Mouse (Mus musculus): ENCODE data around the gene Slc25a45. TPM values are rescaled to one million over a fixed set of nuclear protein-coding genes. Genes with fewer than 3 reads are reported as not detected.
"Not testable (repeated sequence)": the region's sequence is repeated elsewhere in the genome, so short reads cannot be mapped to it uniquely, and the experiment has no call there.

Gene Slc25a45
- total and polyA plus RNA-seq, 2 experiments from 2014 or later, result 2.2 to 2.9 TPM

DNA sequence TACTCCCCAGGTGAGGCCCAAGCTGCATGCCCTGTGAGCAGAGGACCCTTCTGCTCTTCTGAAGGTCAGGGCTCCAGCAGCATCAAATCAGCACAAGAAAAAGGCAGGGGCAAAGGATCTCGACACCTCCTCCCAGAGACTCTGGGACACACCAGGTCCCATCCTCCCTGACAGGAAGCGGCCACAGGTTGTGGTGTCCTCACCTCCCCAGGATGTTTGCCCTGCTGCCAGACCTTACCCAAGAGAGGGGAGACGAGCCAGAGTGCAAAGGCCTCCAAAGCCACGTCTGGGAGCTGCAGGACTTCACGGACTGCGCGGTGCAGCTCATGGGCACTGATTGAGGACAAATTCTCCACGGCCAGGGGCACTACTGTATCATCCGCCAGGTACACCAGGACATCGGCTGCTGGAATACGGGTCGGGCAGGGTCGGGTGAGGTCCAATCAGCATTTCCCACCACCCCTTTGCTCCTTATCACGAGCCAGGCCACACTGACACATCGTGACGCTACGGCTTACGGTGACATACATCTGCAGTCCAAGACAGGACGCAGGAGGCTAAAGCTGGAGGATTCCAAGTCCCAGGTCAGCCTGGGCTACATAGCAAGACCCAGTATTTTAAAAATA, 4.6 kb upstream of the Slc25a45 start:
- 92% methylated on average over 19 of the region's 19 CpGs for WGBS
- Histone ChIP-seq H3K27me3 (ENCODE audit: insufficient read depth, low read length) (no peaks in the 10 kb centered on the region), H3K9me3 (ENCODE audit: low read length) (no peaks in the 10 kb centered on the region), H3K27ac (ENCODE audit: low read depth, low read length) (no peak overlapping the region), H3K9ac (no peak overlapping the region), H3K36me3 (ENCODE audit: insufficient read depth) (peaks cover 11% of the 10 kb centered on the region; the same call in 1 of the 2 replicates), H3K4me2 (ENCODE audit: low read depth) (no peak overlapping the region), H3K4me3 (ENCODE audit: low read depth, low read length) (no peak overlapping the region), H3K4me1 (ENCODE audit: insufficient read depth) (peaks cover 12% of the 10 kb centered on the region; the same call in 1 of the 2 replicates)
- DNase-seq, result no peak
- no peak for ATAC-seq
- TF ChIP-seq CTCF (IDR thresholded peaks at IDR 0.05; ENCODE audit: low read depth), result no peak

DNA sequence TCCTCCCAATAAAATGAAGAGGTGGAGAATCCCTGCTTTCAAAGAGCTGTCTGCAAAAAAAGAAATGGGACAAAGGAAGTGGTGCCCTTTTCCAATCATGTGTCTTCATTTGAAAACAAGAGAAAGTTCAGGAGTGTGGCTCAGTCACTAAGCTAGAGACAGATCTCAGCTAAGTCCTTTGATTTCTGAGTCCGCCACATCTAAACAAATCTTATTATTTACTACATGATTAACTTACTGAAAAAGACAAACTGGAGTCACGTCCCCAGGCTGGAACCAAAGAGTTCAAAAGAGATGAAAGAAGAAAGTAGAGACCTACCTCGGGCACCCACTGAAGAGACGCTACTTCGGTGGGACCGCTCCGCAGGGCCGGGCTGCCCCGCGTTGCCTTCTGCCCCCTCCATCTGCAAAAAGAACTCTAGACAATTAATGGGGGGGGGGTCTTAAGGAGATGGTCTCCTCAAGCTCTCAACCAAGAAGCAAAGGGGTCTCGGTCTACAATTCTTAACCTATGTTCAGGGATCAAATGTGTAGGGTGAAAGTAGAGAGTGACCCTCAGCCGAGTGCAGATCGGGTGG, 3.1 kb upstream of the Slc25a45 start:
- peak overlapping the region; percentile 63 for H3K9ac ChIP-seq
- peak overlapping the region; percentile 67 for H3K4me3 ChIP-seq (ENCODE audit: low read depth, low read length)
- 0 out of 2 replicates have a peak, but pooled peaks cover 1% of the 10 kb centered on the region for H3K36me3 ChIP-seq (ENCODE audit: insufficient read depth)
- DNase-seq (no peak), ATAC-seq (no peak)
- H3K4me2 ChIP-seq (ENCODE audit: low read depth), result peak overlapping the region; percentile 84
- no peak for TF ChIP-seq CTCF (IDR thresholded peaks at IDR 0.05; ENCODE audit: low read depth)
- H3K9me3 ChIP-seq (ENCODE audit: low read length), result no peaks in the 10 kb centered on the region
- no peak overlapping the region for H3K27ac ChIP-seq (ENCODE audit: low read depth, low read length)
- WGBS, result 5% methylated on average over 13 of the region's 13 CpGs
- H3K4me1 ChIP-seq (ENCODE audit: insufficient read depth), result peaks cover 12% of the 10 kb centered on the region; the same call in 1 of the 2 replicates
- no peaks in the 10 kb centered on the region for H3K27me3 ChIP-seq (ENCODE audit: insufficient read depth, low read length)

DNA sequence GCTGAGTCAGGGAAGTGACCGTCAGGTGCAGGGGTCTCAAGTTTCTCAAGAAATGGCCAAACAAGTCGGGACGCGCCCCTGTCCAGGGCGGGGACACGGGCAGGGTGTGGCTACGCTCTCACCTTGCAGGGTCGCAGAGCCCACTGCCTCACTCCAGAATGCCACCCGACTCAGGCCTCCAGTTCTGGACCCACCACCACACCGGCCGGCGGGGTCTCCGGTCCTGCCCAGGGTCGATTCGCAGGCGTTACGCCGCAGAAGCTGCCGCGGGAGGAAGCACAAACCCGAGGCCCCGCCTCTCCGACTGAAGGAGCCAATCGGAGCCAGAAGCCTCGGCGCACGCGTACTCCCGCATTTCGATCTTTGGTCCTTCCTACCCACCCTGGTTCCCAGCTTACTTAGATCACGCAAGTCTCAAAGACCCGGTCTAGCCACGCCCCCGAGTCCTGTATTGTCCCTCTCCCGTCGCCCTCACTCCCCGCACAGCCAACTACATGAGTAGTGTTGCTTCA, 2.6 kb upstream of the Slc25a45 start, which contains the start of gene Frmd8:
TSS of gene Frmd8 (minus strand) at position 306 of the 512 bp plus-strand sequence.
- H3K9me3 ChIP-seq (ENCODE audit: low read length), result no peaks in the 10 kb centered on the region
- no peak for TF ChIP-seq CTCF (IDR thresholded peaks at IDR 0.05; ENCODE audit: low read depth)
- H3K36me3 ChIP-seq (ENCODE audit: insufficient read depth), result no peaks in the 10 kb centered on the region
- under 1% methylated on average over 37 of the region's 37 CpGs for WGBS
- H3K27me3 ChIP-seq (ENCODE audit: insufficient read depth, low read length), result no peaks in the 10 kb centered on the region
- peak within 1 kb of the TSS; percentile 67 for H3K4me3 ChIP-seq (ENCODE audit: low read depth, low read length)
- H3K4me1 ChIP-seq (ENCODE audit: insufficient read depth), result peaks cover 12% of the 10 kb centered on the region; the same call in 1 of the 2 replicates
- peak within 1 kb of the TSS; percentile 62 for H3K27ac ChIP-seq (ENCODE audit: low read depth, low read length)
- peak within 1 kb of the TSS; percentile 84 for H3K4me2 ChIP-seq (ENCODE audit: low read depth)
- ATAC-seq (peak; percentile 97), DNase-seq (peak; percentile 97)
- H3K9ac ChIP-seq, result peak within 1 kb of the TSS; percentile 63

DNA sequence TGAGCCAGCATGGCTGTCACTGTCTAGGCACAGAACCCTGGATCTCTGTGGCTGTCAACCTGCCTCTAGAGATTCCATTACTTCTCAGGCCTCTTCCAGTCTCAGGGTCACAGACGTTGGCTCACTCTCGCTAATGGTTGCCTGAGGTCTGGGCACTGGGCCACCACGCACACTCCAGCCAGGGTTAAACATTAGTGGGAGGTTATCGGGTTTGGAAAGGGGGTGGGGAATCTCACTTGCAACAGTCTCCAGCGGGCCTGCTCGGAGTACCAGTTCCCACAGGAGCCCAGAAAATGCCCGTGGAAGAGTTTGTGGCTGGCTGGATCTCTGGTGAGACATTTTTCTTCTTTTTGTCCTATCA, 734 bp downstream of the Slc25a45 start:
- DNase-seq, result no peak
- Histone ChIP-seq H3K27me3 (ENCODE audit: insufficient read depth, low read length) (no peaks in the 10 kb centered on the region), H3K9ac (no peak overlapping the region), H3K36me3 (ENCODE audit: insufficient read depth) (no peaks in the 10 kb centered on the region), H3K27ac (ENCODE audit: low read depth, low read length) (no peak overlapping the region), H3K4me3 (ENCODE audit: low read depth, low read length) (no peak overlapping the region), H3K9me3 (ENCODE audit: low read length) (no peaks in the 10 kb centered on the region), H3K4me2 (ENCODE audit: low read depth) (no peak overlapping the region), H3K4me1 (ENCODE audit: insufficient read depth) (peaks cover 12% of the 10 kb centered on the region; the same call in 1 of the 2 replicates)
- no peak for ATAC-seq
- WGBS, result 67% methylated on average over 7 of the region's 7 CpGs
- no peak for TF ChIP-seq CTCF (IDR thresholded peaks at IDR 0.05; ENCODE audit: low read depth)

DNA sequence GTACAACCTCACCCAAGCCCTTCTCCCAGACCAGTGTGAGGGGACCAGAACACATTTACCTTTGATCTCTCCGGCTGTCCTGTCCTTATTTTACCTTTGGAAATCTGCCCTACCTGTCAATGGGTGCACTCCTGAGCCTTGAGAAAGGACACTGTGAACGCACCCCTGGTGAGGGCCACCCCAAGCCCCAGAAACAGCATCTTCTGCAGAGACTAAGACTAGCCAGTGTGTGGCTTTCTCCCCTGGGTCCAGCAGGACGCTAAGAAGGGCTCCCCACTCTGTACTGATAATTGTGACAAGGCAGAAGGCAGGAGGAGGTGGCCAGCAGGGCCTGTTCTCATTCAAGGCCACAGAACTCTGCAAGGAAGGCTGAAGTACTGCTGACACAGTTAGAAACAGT, 1.3 kb downstream of the Slc25a45 start:
- H3K27ac ChIP-seq (ENCODE audit: low read depth, low read length), result no peak overlapping the region
- no peaks in the 10 kb centered on the region for H3K36me3 ChIP-seq (ENCODE audit: insufficient read depth)
- 74% methylated on average over 3 of the region's 3 CpGs for WGBS
- DNase-seq (no peak), ATAC-seq (no peak)
- no peak for TF ChIP-seq CTCF (IDR thresholded peaks at IDR 0.05; ENCODE audit: low read depth)
- H3K4me1 ChIP-seq (ENCODE audit: insufficient read depth), result peaks cover 8% of the 10 kb centered on the region; the same call in 1 of the 2 replicates
- no peaks in the 10 kb centered on the region for H3K9me3 ChIP-seq (ENCODE audit: low read length)
- H3K4me3 ChIP-seq (ENCODE audit: low read depth, low read length), result no peak overlapping the region
- H3K27me3 ChIP-seq (ENCODE audit: insufficient read depth, low read length), result no peaks in the 10 kb centered on the region
- no peak overlapping the region for H3K4me2 ChIP-seq (ENCODE audit: low read depth)
- no peak overlapping the region for H3K9ac ChIP-seq

DNA sequence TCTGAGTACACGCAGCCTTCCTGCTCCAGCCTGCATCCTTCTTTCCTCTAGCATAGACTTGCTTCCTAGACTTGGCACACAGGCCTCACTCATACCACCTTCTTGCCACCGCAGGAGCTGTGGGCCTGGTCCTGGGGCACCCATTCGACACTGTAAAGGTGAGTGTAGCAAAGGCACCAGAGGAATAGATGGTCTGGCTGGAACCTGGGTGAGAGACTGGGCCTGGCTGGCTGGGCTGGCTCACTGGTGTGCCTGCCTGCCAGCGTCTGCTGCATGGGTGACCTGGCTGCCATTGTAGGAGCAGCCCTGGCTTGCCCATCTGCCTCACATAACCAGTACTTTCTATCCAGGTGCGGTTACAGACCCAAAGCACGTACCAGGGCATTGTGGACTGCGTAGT, 2.1 kb downstream of the Slc25a45 start:
- no peak for TF ChIP-seq CTCF (IDR thresholded peaks at IDR 0.05; ENCODE audit: low read depth)
- Histone ChIP-seq H3K9me3 (ENCODE audit: low read length) (no peaks in the 10 kb centered on the region), H3K27me3 (ENCODE audit: insufficient read depth, low read length) (no peaks in the 10 kb centered on the region), H3K9ac (no peak overlapping the region), H3K4me1 (ENCODE audit: insufficient read depth) (peaks cover 5% of the 10 kb centered on the region; the same call in 1 of the 2 replicates), H3K27ac (ENCODE audit: low read depth, low read length) (no peak overlapping the region), H3K4me2 (ENCODE audit: low read depth) (no peak overlapping the region), H3K4me3 (ENCODE audit: low read depth, low read length) (no peak overlapping the region), H3K36me3 (ENCODE audit: insufficient read depth) (no peaks in the 10 kb centered on the region)
- ATAC-seq (no peak), DNase-seq (no peak)
- WGBS, result 94% methylated on average over 7 of the region's 7 CpGs

DNA sequence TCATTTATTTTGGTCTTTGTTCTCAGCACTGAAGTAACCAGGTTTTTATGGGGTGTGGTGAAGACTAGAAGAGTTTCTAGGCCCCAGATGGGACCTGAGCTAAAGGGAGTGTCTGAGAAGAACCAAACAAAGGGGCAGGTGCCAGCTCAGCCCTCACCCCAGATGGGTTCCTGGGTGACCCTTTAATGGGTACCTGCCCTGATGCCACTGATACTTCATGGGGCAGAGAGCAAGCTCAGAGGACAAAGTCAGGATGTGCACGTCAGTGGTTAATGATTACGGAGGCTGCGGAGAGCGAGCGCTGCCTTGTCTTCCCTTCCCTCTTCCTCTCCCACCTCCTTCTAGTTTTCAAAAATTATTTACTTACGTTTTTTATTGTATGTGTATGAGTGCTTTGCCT, 3.5 kb downstream of the Slc25a45 start:
- H3K27ac ChIP-seq (ENCODE audit: low read depth, low read length), result no peak overlapping the region
- H3K4me1 ChIP-seq (ENCODE audit: insufficient read depth), result no peaks in the 10 kb centered on the region
- no peak overlapping the region for H3K9ac ChIP-seq
- TF ChIP-seq CTCF (IDR thresholded peaks at IDR 0.05; ENCODE audit: low read depth), result no peak
- DNase-seq (no peak), ATAC-seq (no peak)
- WGBS, result 97% methylated on average over 6 of the region's 6 CpGs
- H3K9me3 ChIP-seq (ENCODE audit: low read length), result no peaks in the 10 kb centered on the region
- no peaks in the 10 kb centered on the region for H3K27me3 ChIP-seq (ENCODE audit: insufficient read depth, low read length)
- no peak overlapping the region for H3K4me2 ChIP-seq (ENCODE audit: low read depth)
- no peaks in the 10 kb centered on the region for H3K36me3 ChIP-seq (ENCODE audit: insufficient read depth)
- no peak overlapping the region for H3K4me3 ChIP-seq (ENCODE audit: low read depth, low read length)

DNA sequence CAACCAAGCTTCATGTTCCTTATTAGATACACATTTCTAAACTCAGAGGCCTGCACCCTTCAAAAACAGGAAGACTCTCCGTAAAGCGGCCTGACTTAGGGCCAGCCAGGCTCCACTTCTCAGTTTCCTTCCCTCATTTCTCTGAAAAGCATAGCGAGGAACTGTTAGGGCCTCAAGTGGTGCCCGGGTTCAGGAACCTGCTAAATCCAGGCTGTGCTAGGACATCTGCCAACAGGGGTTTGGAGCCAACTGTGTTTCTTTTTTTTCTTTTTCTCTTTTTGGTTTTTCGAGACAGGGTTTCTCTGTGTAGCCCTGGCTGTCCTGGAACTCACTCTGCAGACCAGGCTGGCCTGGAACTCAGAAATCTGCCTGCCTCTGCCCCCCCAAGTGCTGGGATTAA, 4.5 kb downstream of the Slc25a45 start:
- not testable (repeated sequence) for H3K4me1 ChIP-seq (ENCODE audit: insufficient read depth); H3K9ac ChIP-seq; H3K4me3 ChIP-seq (ENCODE audit: low read depth, low read length); H3K36me3 ChIP-seq (ENCODE audit: insufficient read depth); DNase-seq; H3K4me2 ChIP-seq (ENCODE audit: low read depth); H3K9me3 ChIP-seq (ENCODE audit: low read length); H3K27ac ChIP-seq (ENCODE audit: low read depth, low read length); ATAC-seq; H3K27me3 ChIP-seq (ENCODE audit: insufficient read depth, low read length)
- 75% methylated on average over 5 of the region's 5 CpGs for WGBS
